ENCODE assay signal across 11 mouse cellular contexts in the genomic region with DNA sequence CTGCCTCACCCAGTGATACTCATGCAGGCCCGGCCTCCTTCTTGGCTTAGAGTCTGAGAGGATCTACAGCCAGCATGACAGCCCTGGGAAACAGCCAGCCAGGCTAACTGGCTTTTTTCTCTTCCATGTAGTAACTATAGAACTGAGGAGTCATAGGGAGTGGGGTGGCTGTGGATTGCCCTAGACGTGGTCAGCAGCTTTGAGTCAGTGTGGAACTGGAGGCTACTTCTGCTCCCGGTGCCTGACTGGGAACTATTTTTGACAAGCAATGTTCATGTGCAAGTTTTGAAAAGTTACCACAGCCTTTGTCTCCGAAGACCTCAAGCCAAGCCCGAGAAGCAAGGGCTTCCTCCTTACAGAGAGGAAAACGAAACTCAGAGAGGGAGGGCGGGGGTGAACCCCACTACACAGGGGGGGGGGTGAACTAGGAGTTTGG. TPM values are rescaled to one million over a fixed set of nuclear protein-coding genes. Genes with fewer than 3 reads are reported as not detected.
A peak's percentile ranks its signal among the peaks of the same experiment; 100 is the strongest.
DNase-seq lines count a peak whose midpoint lies in the region; ATAC-seq lines count a peak whose summit lies in the region.
"Had no signal": no experiment of that assay in that cellular context is flagged by ENCODE, and none has a peak within 500 bp of the region (broad histone marks: within the 10 kb centered on the region; RNA-seq: fewer than 3 reads in every experiment).

No protein-coding gene starts in this region.

- H3K4me2 ChIP-seq in forebrain, embryonic 16.5 days (ENCODE audit: low read length): no peak overlapping the region
- H3K4me2 ChIP-seq in hindbrain, embryonic 14.5 days (replicated peaks): no peak overlapping the region
- H3K4me2 ChIP-seq: limb, embryonic 13.5 days had no signal

- no peaks in the 10 kb centered on the region for H3K36me3 ChIP-seq in forebrain, embryonic 16.5 days (ENCODE audit: control insufficient read depth, insufficient read depth)
- no peaks in the 10 kb centered on the region for H3K36me3 ChIP-seq in hindbrain, embryonic 14.5 days (replicated peaks; ENCODE audit: control insufficient read depth, insufficient read depth)
- H3K36me3 ChIP-seq: limb, embryonic 13.5 days had no signal

- intact Hi-C loops in heart, postnatal 10 days (cut with DNase I): no loop called here
- intact Hi-C loops in heart, postnatal 25 days (cut with DNase I): no loop called here

- no peak for ATAC-seq in forebrain, embryonic 16.5 days
- ATAC-seq in hindbrain, embryonic 14.5 days (ENCODE audit: low FRiP score): no peak

- WGBS in forebrain, embryonic 16.5 days: 79% methylated on average over 7 of the region's 7 CpGs
- 85% methylated on average over 7 of the region's 7 CpGs for WGBS in hindbrain, embryonic 14.5 days

- no peak overlapping the region for H3K9ac ChIP-seq in forebrain, embryonic 16.5 days (replicated peaks; ENCODE audit: low read depth, low read length)
- H3K9ac ChIP-seq in hindbrain, embryonic 14.5 days: no peak overlapping the region
- H3K9ac ChIP-seq: limb, embryonic 13.5 days had no signal

- peak; percentile 25 to 39 for DNase-seq in heart, postnatal 10 days
- DNase-seq in heart, postnatal 25 days (ENCODE audit: low spot score): no peak
- peak; percentile 9 for DNase-seq in urinary bladder, postnatal 10 days (ENCODE audit: low spot score)
- DNase-seq in urinary bladder, postnatal 25 days (ENCODE audit: low spot score): no peak
- peak; percentile 41 for DNase-seq in lung, postnatal 36 days
- peak; percentile 22 to 58 for DNase-seq in urinary bladder, postnatal 4 days (ENCODE audit: low spot score in 2 of 2)
- no peak for DNase-seq in hindbrain, embryonic 14.5 days (ENCODE audit: low spot score)
- DNase-seq: kidney, postnatal 14 days had no signal

- no peak overlapping the region for H3K27ac ChIP-seq in forebrain, embryonic 16.5 days (ENCODE audit: low read length)
- H3K27ac ChIP-seq in hindbrain, embryonic 14.5 days: no peak overlapping the region
- H3K27ac ChIP-seq: limb, embryonic 13.5 days had no signal

- H3K27me3 ChIP-seq in forebrain, embryonic 16.5 days (replicated peaks; ENCODE audit: control insufficient read depth, insufficient read depth, low read length): no peaks in the 10 kb centered on the region
- H3K27me3 ChIP-seq in hindbrain, embryonic 14.5 days (ENCODE audit: control insufficient read depth, insufficient read depth, low read length): no peaks in the 10 kb centered on the region

- H3K4me1 ChIP-seq in forebrain, embryonic 16.5 days (replicated peaks; ENCODE audit: control insufficient read depth, insufficient read depth, low read length): no peaks in the 10 kb centered on the region
- H3K4me1 ChIP-seq in hindbrain, embryonic 14.5 days (replicated peaks; ENCODE audit: control insufficient read depth, insufficient read depth, low read length): no peaks in the 10 kb centered on the region
- H3K4me1 ChIP-seq: limb, embryonic 13.5 days had no signal

- H3K9me3 ChIP-seq in forebrain, embryonic 16.5 days (ENCODE audit: control insufficient read depth, low read length): no peaks in the 10 kb centered on the region
- H3K9me3 ChIP-seq in hindbrain, embryonic 14.5 days (ENCODE audit: control insufficient read depth, low read length): no peaks in the 10 kb centered on the region
- H3K9me3 ChIP-seq: limb, embryonic 13.5 days had no signal

- no peak overlapping the region for H3K4me3 ChIP-seq in forebrain, embryonic 16.5 days (replicated peaks; ENCODE audit: low read length)
- no peak overlapping the region for H3K4me3 ChIP-seq in hindbrain, embryonic 14.5 days (replicated peaks; ENCODE audit: low read length)
- H3K4me3 ChIP-seq: limb, embryonic 13.5 days; myocyte had no signal

RNA-seq across cellular contexts. Expression of a gene that starts 8.8 kb away (rescaled TPM):
- 1 to 10 TPM; 1.0 to 1.2 TPM for total RNA-seq in heart, postnatal 10 days (2021)
- total RNA-seq in heart, postnatal 25 days (2021): 1 to 10 TPM; 1.1 to 1.4 TPM
- polyA plus RNA-seq in forebrain, embryonic 16.5 days (2015; fragmentation: Nextera tagmentation; extraction: Ambion mirVana): 1.8 and 2.1 TPM in 2 replicates
- polyA plus RNA-seq in hindbrain, embryonic 14.5 days (2014; fragmentation: Nextera tagmentation; extraction: Ambion mirVana): 2.2 and 3.2 TPM in 2 replicates

RNA-seq across cellular contexts. Expression of a gene that starts 44.0 kb away (rescaled TPM):
- total RNA-seq in heart, postnatal 10 days (2021): 10 to 100 TPM; 66.4 to 69.6 TPM
- 10 to 100 TPM; 47.5 to 51.3 TPM for total RNA-seq in heart, postnatal 25 days (2021)
- 74.5 and 78.9 TPM in 2 replicates for polyA plus RNA-seq in forebrain, embryonic 16.5 days (2015; fragmentation: Nextera tagmentation; extraction: Ambion mirVana)
- polyA plus RNA-seq in hindbrain, embryonic 14.5 days (2014; fragmentation: Nextera tagmentation; extraction: Ambion mirVana): 84.0 and 84.3 TPM in 2 replicates

RNA-seq across cellular contexts. Expression of a gene that starts 51.3 kb away (rescaled TPM):
- 10 to 100 TPM; 26.9 to 29.1 TPM for total RNA-seq in heart, postnatal 10 days (2021)
- total RNA-seq in heart, postnatal 25 days (2021): 10 to 100 TPM; 15.8 to 16.7 TPM
- 0.85 and 0.94 TPM in 2 replicates for polyA plus RNA-seq in forebrain, embryonic 16.5 days (2015; fragmentation: Nextera tagmentation; extraction: Ambion mirVana)
- polyA plus RNA-seq in hindbrain, embryonic 14.5 days (2014; fragmentation: Nextera tagmentation; extraction: Ambion mirVana): 1.7 and 2.4 TPM in 2 replicates
- polyA plus RNA-seq: myocyte had no signal

Comparison
In these comparisons a context has a peak if more than half of its experiments do, and no peak if none do; other contexts are left out.
1. DNase-seq: peak in heart, postnatal 10 days (2 of 2), urinary bladder, postnatal 10 days (single experiment), lung, postnatal 36 days (single experiment) and urinary bladder, postnatal 4 days (2 of 2); none in heart, postnatal 25 days (single experiment), urinary bladder, postnatal 25 days (single experiment) and hindbrain, embryonic 14.5 days (single experiment).